Mouse (Mus musculus): ENCODE measurements at regions not wholly inside any gene's neighbourhood (a gene's known extent, or its start where the extent isn't known, plus 50 kb on each side); places are given as distances from the start of the nearest gene placed in this dataset.

DNA sequence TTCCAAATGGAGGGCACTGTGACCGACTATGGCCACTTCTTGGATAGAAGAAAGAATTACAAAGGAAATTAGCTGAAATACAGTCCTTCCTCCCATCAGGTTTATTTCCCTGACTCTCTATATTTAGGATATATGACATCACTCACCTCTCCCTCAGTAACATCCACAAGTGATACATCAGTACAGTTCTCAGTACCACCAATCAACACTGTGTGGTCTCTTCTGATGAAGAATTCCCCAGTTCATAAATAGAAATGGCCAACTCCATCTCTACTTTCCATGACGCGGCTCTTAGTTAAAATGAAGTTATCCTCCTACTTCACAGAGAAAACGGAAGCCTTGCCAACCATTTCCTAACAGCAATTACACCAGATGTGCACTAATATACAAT lies 208.3 kb upstream of the Dio2 start:
- intact Hi-C loops (cut with DNase I): no loop called here
- DNase-seq (ENCODE audit: low spot score in 2 of 2): no peak

DNA sequence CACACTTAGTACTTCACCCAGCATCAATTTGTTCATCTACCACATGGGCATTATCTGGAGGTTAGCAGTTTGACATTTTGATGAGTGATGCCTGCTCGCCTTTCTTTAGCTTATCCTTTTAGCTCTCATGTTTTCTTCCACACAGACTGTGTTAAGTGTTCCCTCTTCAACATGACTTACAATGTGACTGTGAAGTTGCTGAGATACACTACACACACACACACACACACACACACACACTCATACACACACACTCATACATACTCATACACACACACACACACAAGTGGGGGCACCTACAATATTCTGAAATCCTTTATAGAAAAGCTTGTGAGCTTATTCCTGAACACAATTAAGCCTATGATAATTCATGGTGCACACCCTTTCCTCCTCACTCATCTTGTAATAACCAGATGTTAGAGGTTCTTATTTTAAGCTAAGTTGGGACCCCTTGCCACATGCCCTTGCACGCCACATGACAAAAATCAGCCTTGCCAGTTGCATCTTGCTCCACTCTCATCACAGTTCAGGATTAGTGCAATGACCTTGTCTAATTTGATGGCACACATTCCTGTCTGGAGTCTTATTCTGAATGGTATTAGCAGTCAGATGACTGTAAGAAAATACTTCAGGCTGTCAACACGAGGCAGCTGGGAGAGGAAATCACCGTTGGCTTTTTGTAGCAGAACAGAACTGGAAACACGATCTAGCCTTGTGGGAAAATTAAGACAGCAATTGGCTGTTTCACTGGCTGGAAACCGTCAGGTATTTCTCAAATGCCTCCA lies 207.7 kb upstream of the Dio2 start:
- DNase-seq (ENCODE audit: low spot score in 2 of 2): no peak
- intact Hi-C loops (cut with DNase I): no loop called here

DNA sequence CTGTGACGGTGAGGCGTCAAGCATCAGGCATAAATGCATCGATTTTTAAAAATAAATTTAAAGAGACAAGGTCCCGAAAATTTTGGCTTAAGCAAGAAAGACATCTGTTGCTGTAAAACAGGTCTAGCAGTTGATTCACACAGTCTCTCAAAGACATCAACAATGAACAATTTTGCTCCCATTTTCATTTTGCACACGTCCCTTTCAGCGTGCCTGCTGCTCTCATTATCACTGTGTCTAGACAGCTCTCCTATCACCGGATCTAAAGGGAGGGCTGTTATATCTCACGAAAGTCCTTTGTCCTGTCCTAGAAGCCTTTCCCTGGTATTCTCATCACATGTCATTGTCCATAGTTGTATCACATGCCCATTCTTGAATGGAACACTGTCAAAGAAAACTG lies 194.4 kb upstream of the Dio2 start:
- intact Hi-C loops (cut with DNase I): loop anchor here (10.0 kb wide), 1 partner anchor 138 kb away; no protein-coding TSS in a partner anchor
- no peak for DNase-seq (ENCODE audit: low spot score in 2 of 2)

DNA sequence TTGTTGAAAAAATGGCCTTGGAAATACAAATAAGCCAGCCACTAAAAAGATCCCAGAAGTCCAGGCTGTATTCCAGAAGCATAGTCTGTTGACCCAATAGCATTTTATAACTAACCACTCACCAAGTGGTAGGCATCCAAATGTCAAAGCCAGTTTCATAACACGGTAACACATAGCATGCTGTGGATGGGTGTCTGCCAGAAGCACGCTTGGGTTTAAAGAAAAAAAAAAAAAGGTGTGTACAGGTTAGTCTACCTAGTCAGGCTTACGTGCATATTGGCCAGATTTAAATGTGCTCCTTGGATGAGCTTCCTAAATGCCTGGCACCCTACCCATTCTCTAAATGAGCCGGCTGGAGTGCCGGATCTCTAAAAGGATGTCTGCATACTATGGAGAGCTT lies 194.0 kb upstream of the Dio2 start:
- DNase-seq (ENCODE audit: low spot score in 2 of 2): no peak
- intact Hi-C loops (cut with DNase I): loop anchor here (10.0 kb wide), 1 partner anchor 137 kb away; no protein-coding TSS in a partner anchor

DNA sequence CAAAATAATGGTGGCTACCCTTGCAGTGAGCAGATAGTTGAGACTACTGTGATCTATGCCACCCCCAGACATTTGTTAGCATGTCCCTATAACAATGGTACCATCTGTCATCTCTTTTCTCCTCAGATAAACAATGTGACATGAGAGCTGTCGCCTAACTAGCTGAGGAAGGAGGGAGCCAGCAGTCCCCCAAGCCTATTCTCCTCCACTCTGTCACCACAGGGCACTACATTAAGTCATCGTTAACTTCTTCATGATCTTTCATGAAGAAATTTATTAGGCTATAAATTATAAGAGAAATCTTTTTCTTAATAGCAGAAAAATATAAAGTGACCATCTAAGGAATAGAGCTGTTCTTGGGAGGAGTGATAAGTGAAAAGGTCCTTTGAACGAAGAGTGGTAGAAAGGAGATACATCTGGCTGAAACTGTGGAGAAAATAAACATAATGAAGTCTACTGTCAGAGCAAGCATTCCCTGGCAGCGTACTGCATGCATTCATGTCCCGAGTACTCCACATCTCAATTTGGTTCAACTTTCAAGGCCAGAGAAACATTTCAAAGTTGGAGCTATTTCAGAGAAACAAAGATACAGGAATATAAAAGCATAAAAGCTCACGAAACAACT lies 192.0 kb upstream of the Dio2 start:
- DNase-seq (ENCODE audit: low spot score in 2 of 2): no peak

DNA sequence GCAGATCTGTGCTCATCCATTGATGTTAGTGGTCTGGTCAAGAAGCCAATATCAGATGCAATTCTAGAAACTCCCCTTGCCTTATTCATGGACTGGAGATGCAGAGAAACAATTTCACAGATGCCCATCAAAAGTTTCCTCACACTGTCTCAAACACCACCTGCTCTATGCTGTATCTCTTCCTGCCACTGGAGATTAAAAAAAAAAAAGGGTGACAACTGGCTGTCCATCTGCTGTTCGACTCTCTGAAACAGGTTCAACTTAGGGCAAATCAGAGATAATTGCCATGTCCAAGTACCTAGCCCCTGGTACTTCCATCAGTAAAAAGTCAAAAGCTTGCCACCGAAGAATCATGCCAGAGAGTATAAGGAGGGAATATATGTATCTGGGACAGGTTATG lies 185.4 kb upstream of the Dio2 start:
- DNase-seq (ENCODE audit: low spot score in 2 of 2): no peak
- intact Hi-C loops (cut with DNase I): no loop called here

More for the DNA sequence above, 192.0 kb upstream of the Dio2 start:
- intact Hi-C loops (cut with DNase I): loop anchor here (10.0 kb wide), 1 partner anchor 135 kb away; no protein-coding TSS in a partner anchor

DNA sequence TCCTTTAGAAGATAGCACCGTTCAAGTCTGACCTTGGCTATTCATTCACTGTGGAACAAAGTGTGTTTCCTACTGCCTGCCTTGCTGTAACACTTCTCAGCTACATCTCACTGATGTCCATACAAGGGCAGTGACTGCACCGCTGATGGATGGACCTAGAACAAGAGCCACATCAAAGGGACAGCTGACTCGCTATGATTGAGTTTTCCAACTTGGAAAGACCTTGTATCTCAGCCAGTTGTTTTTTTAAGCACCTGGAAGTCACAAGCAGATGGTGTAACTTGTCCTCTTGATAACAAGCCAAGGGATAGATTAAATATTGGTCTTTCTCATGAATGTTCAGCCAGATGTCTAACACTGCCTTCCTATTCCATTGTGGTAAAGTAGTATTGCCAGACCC lies 184.9 kb upstream of the Dio2 start:
- no peak for DNase-seq (ENCODE audit: low spot score in 2 of 2)
- intact Hi-C loops (cut with DNase I): no loop called here

DNA sequence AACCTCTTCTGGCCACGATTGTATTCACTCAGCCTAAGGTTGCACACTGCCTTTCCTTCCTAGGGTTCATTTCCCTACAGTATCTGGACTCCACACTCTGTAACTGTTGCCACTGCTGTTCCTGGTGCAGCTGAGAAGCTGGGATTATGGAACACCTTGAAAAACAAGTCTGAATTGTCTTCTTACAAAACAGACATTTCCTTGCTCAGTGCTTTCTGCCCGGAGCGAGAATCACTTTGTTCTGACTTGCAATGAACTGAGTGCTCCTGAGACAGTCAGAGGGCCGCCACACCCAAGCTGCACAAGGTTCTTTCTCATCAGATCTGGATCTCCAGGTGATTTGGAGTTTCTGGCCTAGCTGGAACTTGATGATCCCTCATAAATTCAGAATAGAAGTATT lies 183.0 kb upstream of the Dio2 start:
- intact Hi-C loops (cut with DNase I): no loop called here
- no peak for DNase-seq (ENCODE audit: low spot score in 2 of 2)

DNA sequence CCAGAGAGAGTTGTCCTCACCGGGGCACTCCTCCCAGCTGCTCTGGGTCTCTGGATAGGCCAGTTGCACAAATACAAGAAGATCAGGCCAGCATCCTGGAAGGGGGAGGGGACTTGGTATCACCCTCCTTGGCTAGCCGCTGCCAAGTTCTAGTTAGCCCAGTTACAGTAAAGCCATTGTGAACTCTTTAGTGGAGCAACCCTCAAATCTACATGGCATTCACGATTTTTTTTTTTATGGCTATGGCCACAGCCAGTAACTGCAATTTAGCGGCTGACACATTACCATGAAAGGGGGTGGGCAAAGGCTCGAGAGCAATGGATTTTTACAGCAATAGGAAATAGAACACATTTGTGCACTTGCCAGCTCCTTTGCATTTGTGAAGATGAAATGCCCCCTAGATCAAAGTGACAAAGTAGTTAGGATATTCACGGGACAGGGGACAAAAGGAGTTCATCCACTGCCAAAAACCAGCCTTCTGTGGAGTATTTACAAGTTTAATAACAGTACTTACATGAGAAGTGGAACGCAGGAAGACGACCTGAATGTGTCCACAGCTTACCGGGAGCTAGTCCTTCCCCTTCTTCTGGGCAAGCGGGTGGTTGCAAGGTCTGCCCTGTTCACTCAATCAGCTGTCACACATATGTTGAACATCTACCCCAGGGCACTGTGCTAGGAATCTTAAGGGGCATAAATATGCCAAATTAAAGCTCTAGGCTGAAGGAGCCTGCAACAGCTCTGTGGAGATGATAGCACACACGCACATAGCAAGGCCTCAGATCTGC lies 177.9 kb upstream of the Dio2 start:
- intact Hi-C loops (cut with DNase I): no loop called here
- peak; percentile 14 to 23 for DNase-seq (ENCODE audit: low spot score in 2 of 2)

DNA sequence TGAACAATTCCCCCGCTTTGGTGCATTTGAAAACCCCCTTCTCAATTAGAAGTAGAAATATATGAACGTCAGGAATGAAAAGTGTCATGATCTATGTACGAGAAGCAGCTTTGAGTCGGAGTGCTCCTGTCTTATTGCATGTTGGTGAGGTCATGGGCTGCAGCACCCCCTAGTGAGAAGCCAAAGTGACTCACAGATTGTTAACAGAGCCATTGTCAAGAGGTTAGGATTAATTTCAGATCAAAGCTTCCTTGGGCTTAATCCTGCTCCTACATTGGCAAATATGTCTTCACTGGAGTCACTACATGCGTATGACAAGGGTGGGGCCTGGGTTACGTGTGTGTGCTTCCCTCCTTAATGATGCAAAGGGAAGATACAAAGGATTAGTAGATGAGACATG lies 165.8 kb upstream of the Dio2 start:
- no peak for DNase-seq (ENCODE audit: low spot score in 2 of 2)

DNA sequence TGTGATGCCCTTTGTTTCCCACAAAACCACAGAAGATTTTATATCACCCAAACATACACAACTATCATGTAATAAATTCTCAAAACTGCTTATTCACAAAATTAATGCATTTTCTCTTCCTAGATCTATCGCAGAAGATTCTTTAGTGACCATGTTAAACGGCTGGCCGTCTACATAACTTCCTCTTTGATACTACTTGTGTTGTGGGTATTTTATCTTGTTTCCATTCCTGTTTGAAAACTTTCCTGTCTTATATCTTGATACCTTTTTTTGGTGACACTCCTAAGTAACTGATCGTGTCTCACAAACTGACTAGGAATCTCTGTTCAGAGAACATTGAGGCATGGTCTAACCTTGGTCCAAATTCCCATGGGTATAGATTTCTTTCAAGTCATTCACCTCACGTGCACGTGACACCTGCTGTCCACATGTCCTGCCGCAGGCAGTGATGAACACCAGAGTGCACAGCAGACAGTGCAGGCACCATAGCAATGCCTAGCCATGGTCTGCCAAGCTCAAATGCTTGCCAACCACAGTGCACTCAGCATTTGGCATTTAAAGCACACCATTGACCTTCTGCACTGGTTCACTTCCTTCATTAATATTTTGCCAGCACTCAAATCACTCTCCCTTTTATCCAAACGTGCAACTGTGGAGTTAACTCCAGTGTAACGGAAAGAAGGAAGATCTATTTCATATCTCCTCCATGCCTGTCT lies 155.6 kb upstream of the Dio2 start:
- intact Hi-C loops (cut with DNase I): no loop called here
- DNase-seq (ENCODE audit: low spot score in 2 of 2): no peak

More for the DNA sequence above, 165.8 kb upstream of the Dio2 start:
- intact Hi-C loops (cut with DNase I): loop anchor here (5.0 kb wide), 1 partner anchor 162 kb away; no protein-coding TSS in a partner anchor

DNA sequence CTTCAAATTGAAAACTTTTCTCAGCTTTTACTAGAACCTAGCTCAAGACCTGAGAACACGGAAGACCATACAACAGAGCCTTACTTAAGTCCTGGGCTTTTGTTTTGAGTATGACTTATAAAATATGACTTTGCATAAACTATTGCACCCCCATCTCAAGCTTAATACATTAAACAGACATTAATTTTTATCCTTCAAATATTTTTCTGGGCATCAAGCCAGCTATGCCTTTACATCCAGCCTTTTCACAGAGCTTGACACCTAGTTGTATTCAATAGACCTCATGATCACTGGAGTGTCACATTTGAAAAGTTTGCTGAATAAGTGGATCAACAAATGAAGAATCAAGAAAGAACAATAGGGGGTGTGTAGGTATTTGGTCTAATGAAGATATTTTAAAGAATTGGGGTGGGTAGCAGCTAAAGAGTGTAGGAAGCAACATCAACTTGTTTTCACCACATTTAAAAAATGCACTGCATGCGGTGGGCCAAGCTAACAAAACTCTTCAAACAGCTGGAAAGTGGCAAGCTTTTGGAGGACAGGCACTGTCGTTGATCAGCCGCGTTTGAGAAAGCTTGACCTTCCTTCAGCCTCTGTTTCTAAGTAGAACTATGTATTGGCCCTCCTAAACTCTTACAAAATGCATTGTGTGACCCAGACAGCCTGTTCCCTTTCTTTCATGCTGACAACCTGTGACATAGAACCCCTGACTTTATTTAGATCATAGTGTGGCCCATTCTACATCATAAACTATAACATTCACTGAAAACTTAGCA lies 138.2 kb upstream of the Dio2 start:
- no peak for DNase-seq (ENCODE audit: low spot score in 2 of 2)
- intact Hi-C loops (cut with DNase I): no loop called here

DNA sequence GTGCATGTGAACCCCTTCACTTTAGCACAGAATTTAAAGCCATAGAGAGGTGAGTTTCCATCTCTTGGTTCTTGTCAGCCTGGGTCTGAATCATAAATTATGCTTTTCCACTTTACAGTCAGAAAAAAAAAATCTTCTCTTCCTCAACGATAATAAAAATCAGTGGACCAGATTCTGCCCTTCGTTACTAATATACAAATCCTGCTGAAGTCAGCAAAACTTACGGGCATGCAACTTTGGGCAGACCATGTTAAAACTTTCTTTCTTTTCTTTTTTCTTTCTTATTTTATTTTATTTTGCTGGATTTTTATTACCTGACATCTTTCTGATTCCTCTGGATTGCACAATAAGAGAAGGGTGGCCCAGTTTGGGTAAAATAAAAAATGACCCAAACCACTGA lies 136.6 kb upstream of the Dio2 start:
- DNase-seq (ENCODE audit: low spot score in 2 of 2): no peak
- intact Hi-C loops (cut with DNase I): no loop called here

DNA sequence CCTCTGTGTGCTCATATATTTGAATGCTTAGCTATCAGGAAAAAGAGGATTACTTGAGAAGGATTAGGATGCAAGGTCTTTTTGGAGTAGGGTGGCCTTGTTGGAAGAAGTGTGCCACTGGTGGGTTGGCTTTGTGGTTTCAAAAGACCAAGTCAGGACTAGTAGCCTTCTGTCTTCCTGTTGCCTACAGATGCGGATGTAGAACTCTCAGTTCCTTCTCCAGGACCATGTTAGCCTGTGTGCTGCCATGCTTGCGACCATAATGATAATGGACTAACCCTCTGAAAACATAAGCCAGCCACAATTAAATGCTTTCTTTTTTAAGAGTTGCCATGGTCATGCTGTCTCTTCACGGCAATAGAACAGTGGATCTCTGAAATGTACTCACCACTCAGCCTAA lies 135.7 kb upstream of the Dio2 start:
- intact Hi-C loops (cut with DNase I): no loop called here
- DNase-seq (ENCODE audit: low spot score in 2 of 2): no peak

DNA sequence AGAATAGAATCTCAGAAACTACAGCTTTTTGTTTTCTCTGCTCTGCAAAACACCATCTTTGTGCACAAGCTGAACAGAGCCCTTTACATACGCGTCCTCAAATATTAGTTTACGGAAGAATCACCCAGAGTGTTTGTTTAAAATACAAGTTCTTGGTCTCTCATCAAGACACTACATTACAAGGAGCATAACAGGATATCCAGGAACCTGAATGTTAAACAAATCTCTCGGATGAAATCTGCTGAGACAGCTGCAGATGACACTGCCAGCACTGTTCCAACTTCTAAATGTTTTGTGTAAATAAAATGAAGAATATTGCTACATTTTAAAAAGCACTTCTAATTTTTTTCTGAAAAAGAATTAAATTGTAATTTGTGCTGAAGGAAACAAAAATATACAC lies 128.4 kb upstream of the Dio2 start:
- no peak for DNase-seq (ENCODE audit: low spot score in 2 of 2)
- intact Hi-C loops (cut with DNase I): no loop called here

DNA sequence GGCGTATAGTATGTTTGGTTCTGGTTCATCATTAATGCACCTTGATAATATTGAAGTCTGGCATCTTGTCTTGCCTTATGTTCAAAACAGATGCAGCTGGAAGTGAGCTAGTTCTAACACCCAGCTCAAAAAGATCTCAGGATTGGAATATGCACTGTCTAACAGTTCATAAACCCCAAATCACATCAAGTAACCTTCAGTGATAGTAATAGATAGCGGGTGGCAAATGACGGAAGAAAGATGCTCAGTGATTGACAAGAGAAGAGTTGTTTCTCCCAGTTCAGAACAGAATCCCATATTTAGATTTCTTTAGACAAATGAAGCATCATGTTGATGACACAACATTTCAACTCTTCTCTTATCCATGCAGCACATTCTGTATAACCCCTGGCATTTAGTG lies 124.4 kb upstream of the Dio2 start:
- no peak for DNase-seq (ENCODE audit: low spot score in 2 of 2)
- intact Hi-C loops (cut with DNase I): no loop called here

DNA sequence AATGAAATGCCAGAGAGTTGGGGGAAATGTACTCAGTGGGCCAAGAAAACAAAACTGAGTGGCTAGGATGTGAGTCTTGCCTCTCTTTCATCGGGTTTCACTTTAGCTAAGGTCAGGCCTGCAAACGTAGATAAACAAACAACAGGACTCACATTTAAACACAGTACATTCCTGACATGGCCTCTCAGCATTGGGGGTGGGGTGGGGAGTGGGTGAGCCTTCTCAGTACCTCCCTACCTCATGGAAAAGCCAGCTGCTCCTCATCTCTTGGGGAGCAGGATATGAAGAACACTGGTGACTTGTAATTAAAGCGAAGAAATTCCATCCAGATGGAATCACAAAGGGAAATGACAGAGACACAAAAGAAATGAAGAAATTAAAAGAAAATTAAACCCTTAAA lies 119.5 kb upstream of the Dio2 start:
- intact Hi-C loops (cut with DNase I): no loop called here
- DNase-seq (ENCODE audit: low spot score in 2 of 2): no peak

DNA sequence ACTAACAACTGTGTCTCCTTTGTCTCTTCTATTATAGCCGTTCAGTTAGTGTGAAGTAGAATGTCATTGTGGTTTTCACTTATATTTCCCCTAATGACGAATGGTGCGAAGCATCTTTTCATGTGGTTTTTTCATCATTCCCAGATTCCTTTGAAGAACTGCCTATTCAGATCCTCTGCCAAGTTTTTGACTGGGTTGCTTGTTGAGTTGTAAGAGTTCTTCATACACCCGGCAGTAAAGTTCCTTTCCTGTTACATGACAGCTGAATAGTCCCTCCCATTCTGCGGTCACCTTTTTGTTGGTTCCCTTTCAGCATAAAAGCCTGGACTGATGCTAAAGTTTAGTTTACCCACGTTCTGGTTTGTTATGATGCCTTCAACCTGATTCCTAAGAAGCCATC lies 72.4 kb upstream of the Dio2 start:
- intact Hi-C loops (cut with DNase I): no loop called here
- no peak for DNase-seq (ENCODE audit: low spot score in 2 of 2)

DNA sequence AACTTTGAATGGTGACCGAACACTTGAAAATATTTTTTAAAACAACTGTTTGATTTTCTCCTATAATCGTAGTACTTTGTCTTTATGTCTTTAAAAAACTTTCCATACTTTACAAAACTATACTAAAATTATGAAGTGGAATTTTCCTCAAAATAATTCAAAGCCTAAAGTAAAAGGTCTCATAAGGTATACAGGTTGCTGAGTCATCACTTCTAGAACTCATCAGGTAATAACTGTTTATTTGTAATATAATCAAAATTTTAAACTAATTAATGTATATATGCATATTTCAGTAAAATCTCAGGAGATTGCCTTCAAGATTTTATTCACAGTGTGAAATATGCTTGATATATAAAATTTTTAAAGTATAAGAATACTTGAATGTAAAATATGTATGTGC lies 52.3 kb upstream of the Dio2 start:
- intact Hi-C loops (cut with DNase I): loop anchor here (10.0 kb wide), 1 partner anchor 144 kb away; no protein-coding TSS in a partner anchor
- no peak for DNase-seq (ENCODE audit: low spot score in 2 of 2)

Data from left cerebral cortex, postnatal 36 days (tissue).